Mouse (Mus musculus): Measurements from ENCODE around the gene Scrg1.

DNA sequence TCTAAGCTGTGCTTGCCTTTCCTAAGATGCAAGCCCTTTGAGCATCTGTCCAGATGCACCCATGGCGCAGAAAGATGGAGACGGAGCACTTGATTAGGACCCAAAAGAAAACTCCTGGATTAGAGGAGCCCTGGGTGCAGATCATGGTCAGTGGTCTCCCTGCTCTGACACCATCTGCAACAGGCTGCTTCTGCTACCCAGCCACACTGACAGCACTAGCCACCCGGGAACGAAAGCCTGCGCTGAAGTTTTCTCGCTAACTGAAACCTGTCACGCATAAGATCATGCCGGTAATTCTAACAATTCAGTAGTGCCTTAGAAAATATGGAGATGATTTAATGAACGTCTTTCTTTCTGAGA is 19.3 kb upstream of the Scrg1 start:
- TF ChIP-seq GATA1 (IDR thresholded peaks at IDR 0.05; ENCODE audit: borderline replicate concordance, low read length), result no peak
- no peak for TF ChIP-seq FLI1 (IDR thresholded peaks at IDR 0.05; ENCODE audit: low read length)
